Mouse (Mus musculus) myocyte (in vitro differentiated cells): Measurements from ENCODE around the gene Vwa1.
A peak's percentile ranks its signal among the peaks of the same experiment; 100 is the strongest.

Experiments
- MAX ChIP-seq: IDR thresholded peaks from one replicate; pipeline ENCODE4 v1.6.1; 2011; ENCODE audit warnings: low read depth, mild to moderate bottlenecking, control low read depth
- POLR2A ChIP-seq: IDR thresholded peaks from one replicate; pipeline ENCODE4 v1.6.1; 2011; ENCODE audit warnings: low read depth, mild to moderate bottlenecking, control low read depth, moderate library complexity; ENCODE audit not compliant: insufficient read length
- TCF12 ChIP-seq: IDR thresholded peaks from one replicate; pipeline ENCODE4 v1.6.1; 2011; ENCODE audit warnings: mild to moderate bottlenecking, control low read depth; ENCODE audit not compliant: poor library complexity, insufficient read depth, severe bottlenecking

DNA sequence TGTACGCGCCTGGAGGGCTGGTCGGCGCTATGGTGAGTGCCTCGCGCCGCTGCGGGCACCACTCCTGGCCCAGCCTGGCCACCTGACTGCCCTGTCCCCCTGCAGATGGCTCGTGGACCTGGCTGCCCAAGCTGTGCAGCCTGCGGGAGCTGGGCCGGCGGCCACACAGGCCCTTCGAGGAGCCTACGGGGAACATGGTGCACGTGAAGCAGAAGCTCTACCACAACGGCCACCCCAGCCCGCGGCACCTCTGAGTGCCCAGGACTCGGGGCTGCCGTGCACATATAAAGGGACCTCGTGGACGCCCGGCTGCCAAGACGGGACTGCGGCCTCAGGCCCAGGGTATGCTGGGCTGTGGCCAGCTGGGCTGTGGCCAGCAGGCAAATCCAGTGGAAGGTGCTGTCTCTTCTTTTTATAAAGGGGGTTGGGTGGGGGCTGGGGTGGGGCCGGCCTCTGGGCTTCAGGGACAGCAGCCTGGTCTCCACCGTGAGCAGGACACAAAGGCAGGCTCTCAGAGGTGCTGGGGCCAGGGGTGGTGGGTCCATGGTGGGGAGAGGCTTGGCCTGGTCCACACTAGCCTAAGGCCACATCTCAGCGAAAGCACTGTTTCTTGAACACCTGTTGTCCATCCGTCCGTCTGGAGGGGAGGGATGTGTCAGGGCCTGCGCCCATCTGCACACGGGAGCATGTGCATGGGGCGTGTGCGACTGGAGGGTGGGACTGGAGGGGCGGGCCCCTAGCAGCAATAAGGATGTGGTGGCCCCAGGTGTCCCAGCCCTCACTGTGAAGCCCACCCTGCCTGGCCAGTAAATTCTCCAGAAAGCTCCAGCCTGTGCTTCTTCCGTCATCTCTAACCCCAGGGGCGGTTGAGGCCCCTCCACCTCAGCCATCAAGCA lies 34.5 kb downstream of the Vwa1 start:
- TF ChIP-seq POLR2A (peak; percentile 47), TCF12 (no peak), MAX (no peak)
